Mouse (Mus musculus): ENCODE results near the gene Glrp1.

Glrp1 gene

GRCm38 (mm10) chr1:88462484-88462883, 47.4 kb downstream of the Glrp1 start:
- DNase-seq (ENCODE audit: low spot score), result no peak

- no peak for DNase-seq (ENCODE audit: low spot score)
Measured at GRCm38 (mm10) chr1:88461096-88461495, 48.8 kb downstream of the Glrp1 start.

- no peak for DNase-seq (ENCODE audit: low spot score)
Measured at GRCm38 (mm10) chr1:88459655-88460054, 50.2 kb downstream of the Glrp1 start.

- no peak for DNase-seq (ENCODE audit: low spot score)
Measured at GRCm38 (mm10) chr1:88459196-88459595, 50.7 kb downstream of the Glrp1 start.

- peak; percentile 87 for DNase-seq (ENCODE audit: low spot score)
Measured at GRCm38 (mm10) chr1:88456451-88457072, 53.3 kb downstream of the Glrp1 start.

GRCm38 (mm10) chr1:88455761-88456160, 54.1 kb downstream of the Glrp1 start:
- DNase-seq (ENCODE audit: low spot score), result no peak

- DNase-seq (ENCODE audit: low spot score), result no peak
Measured at GRCm38 (mm10) chr1:88454703-88455102, 55.2 kb downstream of the Glrp1 start.

- no peak for DNase-seq (ENCODE audit: low spot score)
Measured at GRCm38 (mm10) chr1:88452198-88452597, 57.7 kb downstream of the Glrp1 start.

GRCm38 (mm10) chr1:88450668-88451067, 59.2 kb downstream of the Glrp1 start:
- no peak for DNase-seq (ENCODE audit: low spot score)

Data from retina, embryonic 14.5 days (tissue).